Mouse (Mus musculus) lung, postnatal 0 days (tissue): ENCODE measurements around the gene Tmem115.

ENCODE experiments used
- CTCF ChIP-seq: IDR thresholded peaks from 2 replicates; pipeline ENCODE4 v1.5.1; 2016; ENCODE audit warnings: antibody characterized with exemption, mild to moderate bottlenecking
- EP300 ChIP-seq: IDR thresholded peaks from 2 replicates; pipeline ENCODE4 v1.6.1; 2016; ENCODE audit warnings: antibody characterized with exemption, mild to moderate bottlenecking, control low read depth

DNA sequence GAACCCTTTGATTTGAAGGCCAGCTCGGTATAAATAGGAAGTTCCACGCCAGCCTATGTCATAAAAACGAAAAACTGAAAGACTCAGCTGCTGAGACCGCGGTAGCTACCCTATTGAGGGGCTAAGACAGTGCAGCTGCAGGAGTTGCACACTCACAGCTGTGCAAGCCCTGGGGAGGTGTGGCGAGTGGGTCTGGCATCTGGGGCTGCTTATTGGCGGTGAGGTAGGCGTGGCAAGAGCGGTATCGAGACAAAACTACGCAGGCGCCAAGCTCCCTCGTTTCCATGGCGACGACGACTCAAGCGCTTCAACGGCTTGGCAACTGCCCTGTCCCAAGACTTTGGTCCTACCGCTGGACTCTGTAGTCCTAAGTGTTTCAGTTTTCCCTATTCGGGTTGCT lies 13.3 kb downstream of the Tmem115 start, which contains the start of gene Zmynd10:
- no peak for TF ChIP-seq CTCF
- TF ChIP-seq EP300, result no peak
